Mouse (Mus musculus): ENCODE results near the gene Gbp9. TPM values are rescaled to one million over a fixed set of nuclear protein-coding genes. Genes with fewer than 3 reads are reported as not detected.
A peak's percentile ranks its signal among the peaks of the same experiment; 100 is the strongest.
"Not testable (repeated sequence)": the region's sequence is repeated elsewhere in the genome, so short reads cannot be mapped to it uniquely, and the experiment has no call there.

The Gbp9 gene
- polyA plus RNA-seq, 1 experiment from 2014 or later, result 6.5 TPM

DNA sequence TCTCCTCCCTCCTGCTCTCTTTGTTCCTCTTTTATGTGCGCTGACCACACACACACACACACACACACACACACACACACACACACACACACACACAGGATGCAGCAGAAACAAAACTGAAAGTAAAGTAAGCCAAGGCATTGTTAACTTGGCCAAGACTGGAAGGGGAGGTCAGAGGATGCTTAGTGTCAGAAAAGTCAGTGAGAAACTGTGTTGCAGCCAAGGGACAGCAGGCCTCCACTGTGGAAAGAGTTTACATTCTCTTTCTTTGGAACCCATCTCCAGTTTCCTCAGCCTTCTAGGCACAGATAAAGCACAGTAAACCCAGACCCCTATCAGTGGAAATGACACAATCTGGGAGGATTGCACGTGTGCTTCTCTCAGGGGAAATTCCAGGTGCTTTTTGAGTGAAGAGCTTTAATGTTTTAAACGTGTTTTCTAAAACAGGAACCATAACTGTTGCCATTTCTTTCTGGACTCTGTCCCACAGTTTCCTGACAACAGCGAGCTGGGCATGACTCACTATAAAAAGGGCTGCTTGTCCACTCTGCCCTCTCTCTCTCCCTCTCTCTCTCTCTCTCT, 29.0 kb downstream of the Gbp9 start:
- not testable (repeated sequence) for H3K4me3 ChIP-seq (ENCODE audit: control insufficient read depth in 1 of 2, insufficient read depth in 1 of 2, low read depth in 1 of 2, low read length in 2 of 2); H3K4me1 ChIP-seq (ENCODE audit: control insufficient read depth in 2 of 2, insufficient read depth in 2 of 2, low read length in 2 of 2); H3K9ac ChIP-seq (ENCODE audit: low read length); H3K36me3 ChIP-seq (ENCODE audit: control insufficient read depth, insufficient read depth, low read length); H3K9me3 ChIP-seq (ENCODE audit: control insufficient read depth, low read length); H3K27me3 ChIP-seq (ENCODE audit: control insufficient read depth, insufficient read depth, low read length)
- H3K4me2 ChIP-seq (ENCODE audit: low read length), result peak overlapping the region; percentile 32; the same call in 1 of the 2 replicates
- peak; percentile 85 for ATAC-seq (ENCODE audit: insufficient number of reproducible peaks, insufficient read depth, low FRiP score, low read depth)
- 4% methylated on average over 4 of the region's 4 CpGs for WGBS
- H3K27ac ChIP-seq (replicated peaks in 1 of 2; ENCODE audit: control insufficient read depth in 1 of 2, insufficient read depth in 1 of 2, low read depth in 2 of 2, low read length in 2 of 2), result peak overlapping the region; percentile 28 to 55

GRCm38 (mm10) chr5:105109775-105110174, 29.6 kb downstream of the Gbp9 start:
- Histone ChIP-seq H3K9ac (ENCODE audit: low read length) (peak overlapping the region; percentile 13; the same call in 1 of the 2 replicates), H3K4me2 (ENCODE audit: low read length) (peak overlapping the region; percentile 27), H3K27ac (replicated peaks in 1 of 2; ENCODE audit: control insufficient read depth in 1 of 2, insufficient read depth in 1 of 2, low read depth in 2 of 2, low read length in 2 of 2) (peak overlapping the region; percentile 55 to 80)
- not testable (repeated sequence) for H3K27me3 ChIP-seq (ENCODE audit: control insufficient read depth, insufficient read depth, low read length); H3K4me1 ChIP-seq (ENCODE audit: control insufficient read depth in 2 of 2, insufficient read depth in 2 of 2, low read length in 2 of 2); H3K9me3 ChIP-seq (ENCODE audit: control insufficient read depth, low read length); ATAC-seq (ENCODE audit: insufficient number of reproducible peaks, insufficient read depth, low FRiP score, low read depth); H3K4me3 ChIP-seq (ENCODE audit: control insufficient read depth in 1 of 2, insufficient read depth in 1 of 2, low read depth in 1 of 2, low read length in 2 of 2); H3K36me3 ChIP-seq (ENCODE audit: control insufficient read depth, insufficient read depth, low read length)
- WGBS, result 25% methylated on average over 1 of the region's 1 CpGs

- H3K27me3 ChIP-seq (ENCODE audit: control insufficient read depth, insufficient read depth, low read length); ATAC-seq (ENCODE audit: insufficient number of reproducible peaks, insufficient read depth, low FRiP score, low read depth); H3K4me1 ChIP-seq (ENCODE audit: control insufficient read depth in 2 of 2, insufficient read depth in 2 of 2, low read length in 2 of 2); H3K4me2 ChIP-seq (ENCODE audit: low read length); H3K36me3 ChIP-seq (ENCODE audit: control insufficient read depth, insufficient read depth, low read length); H3K9me3 ChIP-seq (ENCODE audit: control insufficient read depth, low read length); H3K27ac ChIP-seq (replicated peaks in 1 of 2; ENCODE audit: control insufficient read depth in 1 of 2, insufficient read depth in 1 of 2, low read depth in 2 of 2, low read length in 2 of 2); H3K4me3 ChIP-seq (ENCODE audit: control insufficient read depth in 1 of 2, insufficient read depth in 1 of 2, low read depth in 1 of 2, low read length in 2 of 2); H3K9ac ChIP-seq (ENCODE audit: low read length): not testable (repeated sequence)
- WGBS, result 58% methylated on average over 2 of the region's 2 CpGs
Measured at GRCm38 (mm10) chr5:105105689-105106088, 33.6 kb downstream of the Gbp9 start.

DNA sequence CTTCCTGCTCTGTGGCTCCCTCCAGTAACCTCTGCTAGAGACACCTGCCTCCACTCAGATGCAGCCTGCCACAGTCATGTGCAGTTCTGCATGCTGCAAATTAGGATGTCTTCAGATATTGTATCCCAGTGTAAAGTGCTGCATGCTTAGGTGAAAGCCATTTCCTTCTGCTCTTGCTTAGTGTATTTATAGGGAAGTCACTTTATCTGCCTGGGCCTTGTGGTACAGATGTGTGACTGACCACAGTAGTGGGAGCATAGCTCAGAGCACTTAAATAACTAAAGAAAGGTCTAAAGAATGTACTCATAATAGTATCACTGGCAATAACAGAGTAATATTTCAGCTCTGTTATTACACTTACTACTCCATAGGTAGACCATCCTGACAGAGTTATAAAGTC, 57.4 kb downstream of the Gbp9 start:
- Histone ChIP-seq H3K36me3 (ENCODE audit: control insufficient read depth, insufficient read depth, low read length) (no peaks in the 10 kb centered on the region), H3K4me3 (ENCODE audit: control insufficient read depth in 1 of 2, insufficient read depth in 1 of 2, low read depth in 1 of 2, low read length in 2 of 2) (no peak overlapping the region), H3K9ac (ENCODE audit: low read length) (no peak overlapping the region), H3K9me3 (ENCODE audit: control insufficient read depth, low read length) (no peaks in the 10 kb centered on the region), H3K27me3 (ENCODE audit: control insufficient read depth, insufficient read depth, low read length) (no peaks in the 10 kb centered on the region), H3K4me1 (ENCODE audit: control insufficient read depth in 2 of 2, insufficient read depth in 2 of 2, low read length in 2 of 2) (no peaks in the 10 kb centered on the region), H3K4me2 (ENCODE audit: low read length) (no peak overlapping the region), H3K27ac (replicated peaks in 1 of 2; ENCODE audit: control insufficient read depth in 1 of 2, insufficient read depth in 1 of 2, low read depth in 2 of 2, low read length in 2 of 2) (no peak overlapping the region)
- ATAC-seq (ENCODE audit: insufficient number of reproducible peaks, insufficient read depth, low FRiP score, low read depth), result no peak

- H3K4me3 ChIP-seq (ENCODE audit: control insufficient read depth in 1 of 2, insufficient read depth in 1 of 2, low read depth in 1 of 2, low read length in 2 of 2); H3K27me3 ChIP-seq (ENCODE audit: control insufficient read depth, insufficient read depth, low read length); ATAC-seq (ENCODE audit: insufficient number of reproducible peaks, insufficient read depth, low FRiP score, low read depth); H3K27ac ChIP-seq (replicated peaks in 1 of 2; ENCODE audit: control insufficient read depth in 1 of 2, insufficient read depth in 1 of 2, low read depth in 2 of 2, low read length in 2 of 2); H3K4me1 ChIP-seq (ENCODE audit: control insufficient read depth in 2 of 2, insufficient read depth in 2 of 2, low read length in 2 of 2); H3K9ac ChIP-seq (ENCODE audit: low read length); H3K4me2 ChIP-seq (ENCODE audit: low read length); H3K9me3 ChIP-seq (ENCODE audit: control insufficient read depth, low read length); H3K36me3 ChIP-seq (ENCODE audit: control insufficient read depth, insufficient read depth, low read length): not testable (repeated sequence)
Measured at GRCm38 (mm10) chr5:105068356-105068755, 71.0 kb downstream of the Gbp9 start.

DNA sequence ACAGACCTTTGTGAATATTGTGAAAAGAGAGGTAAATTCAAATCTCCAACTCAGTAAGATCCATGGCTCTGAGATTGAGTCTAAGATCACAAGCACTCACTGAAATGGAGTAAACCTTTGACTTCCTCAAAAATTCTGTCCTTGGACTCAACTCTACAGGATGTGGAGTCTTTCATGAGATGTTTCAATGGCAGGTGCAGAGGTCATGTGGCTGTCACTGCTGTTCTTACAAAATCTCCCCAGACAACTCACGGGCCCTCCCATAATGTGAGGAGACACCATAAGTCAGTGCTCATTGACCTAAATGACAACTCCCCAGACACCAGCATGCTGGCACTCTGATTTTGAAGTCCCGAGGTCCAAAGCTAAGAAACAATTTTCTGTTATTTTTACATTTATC, 74.9 kb downstream of the Gbp9 start:
- not testable (repeated sequence) for H3K4me1 ChIP-seq (ENCODE audit: control insufficient read depth in 2 of 2, insufficient read depth in 2 of 2, low read length in 2 of 2); H3K4me2 ChIP-seq (ENCODE audit: low read length); H3K4me3 ChIP-seq (ENCODE audit: control insufficient read depth in 1 of 2, insufficient read depth in 1 of 2, low read depth in 1 of 2, low read length in 2 of 2); H3K27me3 ChIP-seq (ENCODE audit: control insufficient read depth, insufficient read depth, low read length); ATAC-seq (ENCODE audit: insufficient number of reproducible peaks, insufficient read depth, low FRiP score, low read depth); H3K9ac ChIP-seq (ENCODE audit: low read length); H3K27ac ChIP-seq (replicated peaks in 1 of 2; ENCODE audit: control insufficient read depth in 1 of 2, insufficient read depth in 1 of 2, low read depth in 2 of 2, low read length in 2 of 2); H3K9me3 ChIP-seq (ENCODE audit: control insufficient read depth, low read length); H3K36me3 ChIP-seq (ENCODE audit: control insufficient read depth, insufficient read depth, low read length)
- 72% methylated on average over 2 of the region's 2 CpGs for WGBS

GRCm38 (mm10) chr5:105063321-105063720, 76.0 kb downstream of the Gbp9 start:
- WGBS, result 57% methylated on average over 1 of the region's 1 CpGs
- no peak overlapping the region for H3K4me3 ChIP-seq (ENCODE audit: control insufficient read depth in 1 of 2, insufficient read depth in 1 of 2, low read depth in 1 of 2, low read length in 2 of 2)
- H3K27me3 ChIP-seq (ENCODE audit: control insufficient read depth, insufficient read depth, low read length), result no peaks in the 10 kb centered on the region
- H3K36me3 ChIP-seq (ENCODE audit: control insufficient read depth, insufficient read depth, low read length), result no peaks in the 10 kb centered on the region
- H3K9ac ChIP-seq (ENCODE audit: low read length), result no peak overlapping the region
- H3K27ac ChIP-seq (replicated peaks in 1 of 2; ENCODE audit: control insufficient read depth in 1 of 2, insufficient read depth in 1 of 2, low read depth in 2 of 2, low read length in 2 of 2), result no peak overlapping the region
- H3K4me1 ChIP-seq (ENCODE audit: control insufficient read depth in 2 of 2, insufficient read depth in 2 of 2, low read length in 2 of 2), result no peaks in the 10 kb centered on the region
- no peak for ATAC-seq (ENCODE audit: insufficient number of reproducible peaks, insufficient read depth, low FRiP score, low read depth)
- no peaks in the 10 kb centered on the region for H3K9me3 ChIP-seq (ENCODE audit: control insufficient read depth, low read length)
- no peak overlapping the region for H3K4me2 ChIP-seq (ENCODE audit: low read length)

- H3K36me3 ChIP-seq (ENCODE audit: control insufficient read depth, insufficient read depth, low read length); H3K27me3 ChIP-seq (ENCODE audit: control insufficient read depth, insufficient read depth, low read length); ATAC-seq (ENCODE audit: insufficient number of reproducible peaks, insufficient read depth, low FRiP score, low read depth); H3K27ac ChIP-seq (replicated peaks in 1 of 2; ENCODE audit: control insufficient read depth in 1 of 2, insufficient read depth in 1 of 2, low read depth in 2 of 2, low read length in 2 of 2); H3K4me3 ChIP-seq (ENCODE audit: control insufficient read depth in 1 of 2, insufficient read depth in 1 of 2, low read depth in 1 of 2, low read length in 2 of 2); H3K4me1 ChIP-seq (ENCODE audit: control insufficient read depth in 2 of 2, insufficient read depth in 2 of 2, low read length in 2 of 2); H3K9ac ChIP-seq (ENCODE audit: low read length); H3K9me3 ChIP-seq (ENCODE audit: control insufficient read depth, low read length); H3K4me2 ChIP-seq (ENCODE audit: low read length): not testable (repeated sequence)
- WGBS, result 71% methylated on average over 2 of the region's 2 CpGs
Measured at GRCm38 (mm10) chr5:105062403-105062802, 76.9 kb downstream of the Gbp9 start.

Measured in heart, embryonic 14.5 days (tissue).